Mouse (Mus musculus): ENCODE measurements around the gene Slc27a3. TPM values are rescaled to one million over a fixed set of nuclear protein-coding genes. Genes with fewer than 3 reads are reported as not detected.

Slc27a3 gene
- total and polyA plus RNA-seq, 2 experiments from 2014 or later, result 25.0 to 47.4 TPM

- ATAC-seq, result peak; percentile 56
- DNase-seq, result peak; percentile 71
- H3K9ac ChIP-seq, result no peak overlapping the region
- no peaks in the 10 kb centered on the region for H3K4me1 ChIP-seq (ENCODE audit: insufficient read depth)
- peak; percentile 90 for TF ChIP-seq CTCF (IDR thresholded peaks at IDR 0.05; ENCODE audit: low read depth)
- no peak overlapping the region for H3K4me3 ChIP-seq (ENCODE audit: low read depth, low read length)
- WGBS, result 53% methylated on average over 5 of the region's 5 CpGs
- no peak overlapping the region for H3K27ac ChIP-seq (ENCODE audit: low read depth, low read length)
- no peaks in the 10 kb centered on the region for H3K27me3 ChIP-seq (ENCODE audit: insufficient read depth, low read length)
- H3K9me3 ChIP-seq (ENCODE audit: low read length), result no peaks in the 10 kb centered on the region
- peaks cover 71% of the 10 kb centered on the region for H3K36me3 ChIP-seq (ENCODE audit: insufficient read depth)
- no peak overlapping the region for H3K4me2 ChIP-seq (ENCODE audit: low read depth)
Measured at GRCm38 (mm10) chr3:90412312-90413010, 22.7 kb upstream of the Slc27a3 start.

DNA sequence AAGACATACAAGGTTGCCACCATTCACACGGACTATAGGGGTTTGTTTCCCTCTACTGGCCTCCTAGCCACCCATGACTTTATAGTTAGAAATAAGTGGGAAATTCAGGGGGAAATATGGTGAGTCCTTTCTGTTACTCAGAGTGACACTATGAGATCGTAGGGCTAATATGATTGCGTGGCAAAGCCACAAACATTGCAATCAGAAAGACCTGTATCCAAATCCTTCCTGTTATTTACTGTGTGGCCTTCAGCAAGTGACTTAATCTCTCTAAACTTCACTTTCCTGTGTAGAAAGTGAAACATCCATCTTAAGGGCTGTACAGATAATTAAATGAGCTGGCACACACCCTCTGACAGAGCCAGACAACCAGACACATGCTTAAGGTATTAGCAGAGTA lies 19.0 kb upstream of the Slc27a3 start:
- no peaks in the 10 kb centered on the region for H3K27me3 ChIP-seq (ENCODE audit: insufficient read depth, low read length)
- 91% methylated on average over 3 of the region's 3 CpGs for WGBS
- H3K4me2 ChIP-seq (ENCODE audit: low read depth), result no peak overlapping the region
- ATAC-seq, result no peak
- H3K4me1 ChIP-seq (ENCODE audit: insufficient read depth), result no peaks in the 10 kb centered on the region
- H3K9ac ChIP-seq, result no peak overlapping the region
- no peak for DNase-seq
- peaks cover 72% of the 10 kb centered on the region for H3K36me3 ChIP-seq (ENCODE audit: insufficient read depth)
- no peaks in the 10 kb centered on the region for H3K9me3 ChIP-seq (ENCODE audit: low read length)
- TF ChIP-seq CTCF (IDR thresholded peaks at IDR 0.05; ENCODE audit: low read depth), result no peak
- H3K27ac ChIP-seq (ENCODE audit: low read depth, low read length), result no peak overlapping the region
- no peak overlapping the region for H3K4me3 ChIP-seq (ENCODE audit: low read depth, low read length)

- Histone ChIP-seq H3K4me2 (ENCODE audit: low read depth) (no peak overlapping the region), H3K27ac (ENCODE audit: low read depth, low read length) (no peak overlapping the region), H3K4me1 (ENCODE audit: insufficient read depth) (no peaks in the 10 kb centered on the region), H3K9ac (no peak overlapping the region), H3K36me3 (ENCODE audit: insufficient read depth) (peaks cover 93% of the 10 kb centered on the region), H3K9me3 (ENCODE audit: low read length) (no peaks in the 10 kb centered on the region), H3K4me3 (ENCODE audit: low read depth, low read length) (no peak overlapping the region), H3K27me3 (ENCODE audit: insufficient read depth, low read length) (no peaks in the 10 kb centered on the region)
- 99% methylated on average over 5 of the region's 5 CpGs for WGBS
- TF ChIP-seq CTCF (IDR thresholded peaks at IDR 0.05; ENCODE audit: low read depth), result no peak
- DNase-seq (no peak), ATAC-seq (no peak)
Measured at GRCm38 (mm10) chr3:90406414-90406813, 16.7 kb upstream of the Slc27a3 start.

DNA sequence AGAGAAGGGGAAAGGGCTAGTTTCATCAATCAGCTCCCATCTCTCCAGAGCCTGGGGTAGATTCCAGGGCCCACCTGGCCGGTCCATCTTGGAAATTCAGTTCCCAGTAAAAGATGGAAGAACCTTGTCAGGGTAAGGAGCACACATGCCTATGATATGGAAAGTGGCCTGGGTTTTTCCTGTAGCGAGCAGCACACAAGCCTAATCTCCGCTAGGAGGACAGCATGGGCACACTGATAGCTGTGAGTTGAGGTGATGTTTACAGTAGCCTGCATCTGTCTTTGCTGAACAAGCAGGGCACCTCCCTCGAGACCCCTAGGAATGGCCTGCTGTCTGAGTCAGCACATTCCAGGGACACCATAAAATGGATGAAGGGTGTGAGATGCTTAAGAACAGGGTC lies 14.9 kb upstream of the Slc27a3 start:
- ATAC-seq (no peak), DNase-seq (no peak)
- no peak overlapping the region for H3K4me2 ChIP-seq (ENCODE audit: low read depth)
- H3K27ac ChIP-seq (ENCODE audit: low read depth, low read length), result no peak overlapping the region
- H3K27me3 ChIP-seq (ENCODE audit: insufficient read depth, low read length), result no peaks in the 10 kb centered on the region
- no peaks in the 10 kb centered on the region for H3K4me1 ChIP-seq (ENCODE audit: insufficient read depth)
- H3K9ac ChIP-seq, result no peak overlapping the region
- no peak overlapping the region for H3K4me3 ChIP-seq (ENCODE audit: low read depth, low read length)
- no peak for TF ChIP-seq CTCF (IDR thresholded peaks at IDR 0.05; ENCODE audit: low read depth)
- H3K36me3 ChIP-seq (ENCODE audit: insufficient read depth), result peaks cover 95% of the 10 kb centered on the region
- H3K9me3 ChIP-seq (ENCODE audit: low read length), result no peaks in the 10 kb centered on the region
- 93% methylated on average over 4 of the region's 4 CpGs for WGBS

- TF ChIP-seq CTCF (IDR thresholded peaks at IDR 0.05; ENCODE audit: low read depth), result no peak
- Histone ChIP-seq H3K4me3 (ENCODE audit: low read depth, low read length) (no peak overlapping the region), H3K4me1 (ENCODE audit: insufficient read depth) (no peaks in the 10 kb centered on the region), H3K36me3 (ENCODE audit: insufficient read depth) (peaks cover 95% of the 10 kb centered on the region), H3K27ac (ENCODE audit: low read depth, low read length) (no peak overlapping the region), H3K9me3 (ENCODE audit: low read length) (no peaks in the 10 kb centered on the region), H3K27me3 (ENCODE audit: insufficient read depth, low read length) (no peaks in the 10 kb centered on the region), H3K4me2 (ENCODE audit: low read depth) (no peak overlapping the region), H3K9ac (no peak overlapping the region)
- ATAC-seq (no peak), DNase-seq (no peak)
- 91% methylated on average over 3 of the region's 3 CpGs for WGBS
Measured at GRCm38 (mm10) chr3:90404121-90404520, 14.4 kb upstream of the Slc27a3 start.

DNA sequence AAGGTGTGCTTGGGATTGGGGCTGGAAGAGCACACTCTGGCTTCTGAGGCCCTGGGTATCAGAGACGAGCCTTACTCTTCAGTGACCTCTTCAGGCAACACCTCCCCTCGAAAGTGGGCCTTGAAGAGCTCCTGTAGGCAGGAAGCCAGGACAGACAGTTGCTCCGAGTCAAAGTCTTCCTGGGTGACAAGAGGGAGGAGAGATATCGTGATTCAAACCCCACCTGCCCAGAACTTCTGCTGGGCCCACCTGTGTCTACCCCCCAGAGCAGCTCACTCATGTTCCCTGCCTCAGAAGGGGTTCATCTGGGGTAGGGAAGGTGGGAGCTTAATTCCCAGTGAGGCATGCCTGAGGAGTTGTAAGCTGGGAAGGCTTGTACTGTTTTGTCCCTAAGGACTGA lies 11.3 kb upstream of the Slc27a3 start:
- Histone ChIP-seq H3K4me3 (ENCODE audit: low read depth, low read length) (no peak overlapping the region), H3K36me3 (ENCODE audit: insufficient read depth) (peaks cover 92% of the 10 kb centered on the region), H3K27me3 (ENCODE audit: insufficient read depth, low read length) (no peaks in the 10 kb centered on the region), H3K27ac (ENCODE audit: low read depth, low read length) (no peak overlapping the region), H3K4me2 (ENCODE audit: low read depth) (no peak overlapping the region), H3K4me1 (ENCODE audit: insufficient read depth) (no peaks in the 10 kb centered on the region), H3K9me3 (ENCODE audit: low read length) (no peaks in the 10 kb centered on the region), H3K9ac (no peak overlapping the region)
- WGBS, result 76% methylated on average over 4 of the region's 4 CpGs
- TF ChIP-seq CTCF (IDR thresholded peaks at IDR 0.05; ENCODE audit: low read depth), result no peak
- ATAC-seq, result no peak
- DNase-seq, result no peak

GRCm38 (mm10) chr3:90395629-90396028 lies 5.9 kb upstream of the Slc27a3 start:
- Histone ChIP-seq H3K4me1 (ENCODE audit: insufficient read depth) (peaks cover 1% of the 10 kb centered on the region; the same call in 1 of the 2 replicates), H3K4me2 (ENCODE audit: low read depth) (no peak overlapping the region), H3K27ac (ENCODE audit: low read depth, low read length) (no peak overlapping the region), H3K9ac (no peak overlapping the region), H3K27me3 (ENCODE audit: insufficient read depth, low read length) (no peaks in the 10 kb centered on the region), H3K4me3 (ENCODE audit: low read depth, low read length) (no peak overlapping the region), H3K9me3 (ENCODE audit: low read length) (no peaks in the 10 kb centered on the region), H3K36me3 (ENCODE audit: insufficient read depth) (peaks cover 92% of the 10 kb centered on the region)
- WGBS, result 95% methylated on average over 3 of the region's 3 CpGs
- ATAC-seq (no peak), DNase-seq (no peak)
- TF ChIP-seq CTCF (IDR thresholded peaks at IDR 0.05; ENCODE audit: low read depth), result no peak
